Mouse (Mus musculus) kidney, postnatal 0 days (tissue): ENCODE results near the gene Grm2. TPM values are rescaled to one million over a fixed set of nuclear protein-coding genes. Genes with fewer than 3 reads are reported as not detected.

Source experiments
- ATAC-seq: fragments of 200-750 bp; cut with Nextera tagmentation; replicated peaks from 2 replicates; pipeline ENCODE4 v1.8.0; 2017; ENCODE audit warnings: low read depth, moderate number of reproducible peaks, moderate TSS enrichment, moderate library complexity; ENCODE audit not compliant: low FRiP score
- DNase-seq: peaks from one replicate; pipeline ENCODE4 v3.0.0-alpha.2; 2016; ENCODE audit warnings: low spot score
- H3K27ac ChIP-seq: fragments of 300-500 bp; sonication (generic); 2 replicates; pipeline ENCODE4 v1.5.1; 2014; ENCODE audit warnings: mild to moderate bottlenecking
- H3K27me3 ChIP-seq: fragments of 300-500 bp; sonication (generic); 2 replicates; pipeline ENCODE4 v1.6.1; 2014; ENCODE audit warnings: low read length, mixed read lengths; ENCODE audit not compliant: insufficient read depth
- H3K36me3 ChIP-seq: fragments of 300-500 bp; sonication (generic); 2 replicates; pipeline ENCODE4 v1.6.1; 2014; ENCODE audit warnings: low read length, mixed read lengths; ENCODE audit not compliant: insufficient read depth
- H3K4me1 ChIP-seq: fragments of 300-500 bp; sonication (generic); replicated peaks from 2 replicates; pipeline ENCODE4 v1.6.1; 2014; ENCODE audit warnings: antibody characterized with exemption, low read length, mixed read lengths; ENCODE audit not compliant: insufficient read depth
- H3K4me2 ChIP-seq: fragments of 300-500 bp; sonication (generic); 2 replicates; pipeline ENCODE4 v1.6.1; 2014; ENCODE audit warnings: mild to moderate bottlenecking, low read length, moderate library complexity, mixed read lengths
- H3K4me3 ChIP-seq: fragments of 300-500 bp; sonication (generic); replicated peaks from 2 replicates; pipeline ENCODE4 v1.5.1; 2014; ENCODE audit warnings: low read depth, low read length
- H3K9ac ChIP-seq: fragments of 300-500 bp; sonication (generic); 2 replicates; pipeline ENCODE4 v1.6.1; 2014; ENCODE audit warnings: low read depth, low read length
- H3K9me3 ChIP-seq: fragments of 300-500 bp; sonication (generic); replicated peaks from 2 replicates; pipeline ENCODE4 v1.6.1; 2016; ENCODE audit warnings: low read length, inconsistent platforms, mixed read lengths
- CTCF ChIP-seq: IDR thresholded peaks from 2 replicates; pipeline ENCODE4 v1.5.1; 2016; ENCODE audit warnings: antibody characterized with exemption, low read depth, mild to moderate bottlenecking, moderate library complexity
- WGBS: fragments of 180-500 bp; shearing (Covaris S2); extraction: QIAGEN DNeasy Blood & Tissue Kit; methylation state at CpG from one replicate; pipeline ENCODE4 v1.1.7; 2014; 5-methylcytosine and 5-hydroxymethylcytosine counted together
- polyA plus RNA-seq: library from polyadenylated mRNA; unstranded; fragments of >200 nt; fragmentation: Nextera tagmentation; extraction: Ambion mirVana; gene quantifications from 2 replicates; pipeline ENCODE4 v1.2.1, GENCODE M21; 2015

The Grm2 gene
- polyA plus RNA-seq, 1 experiment from 2014 or later: not detected

GRCm38 (mm10) chr9:106675480-106675879, 19.6 kb upstream of the Grm2 start:
- H3K27me3 ChIP-seq: no peaks in the 10 kb centered on the region
- peak; percentile 79; the same call in 1 of the 2 replicates for ATAC-seq
- no peak overlapping the region for H3K4me2 ChIP-seq
- no peak overlapping the region for H3K4me3 ChIP-seq
- no peak overlapping the region for H3K27ac ChIP-seq
- 3% methylated on average over 1 of the region's 1 CpGs for WGBS
- H3K36me3 ChIP-seq: peaks cover 52% of the 10 kb centered on the region
- peak; percentile 94 for TF ChIP-seq CTCF
- peak; percentile 87 for DNase-seq
- no peak overlapping the region for H3K9ac ChIP-seq
- H3K9me3 ChIP-seq: no peaks in the 10 kb centered on the region
- no peaks in the 10 kb centered on the region for H3K4me1 ChIP-seq

GRCm38 (mm10) chr9:106673860-106674259, 18.0 kb upstream of the Grm2 start:
- no peak for TF ChIP-seq CTCF
- Histone ChIP-seq H3K9me3 (no peaks in the 10 kb centered on the region), H3K9ac (no peak overlapping the region), H3K27ac (no peak overlapping the region), H3K36me3 (peaks cover 45% of the 10 kb centered on the region), H3K4me3 (no peak overlapping the region), H3K27me3 (no peaks in the 10 kb centered on the region), H3K4me1 (no peaks in the 10 kb centered on the region), H3K4me2 (no peak overlapping the region)
- WGBS: 92% methylated on average over 2 of the region's 2 CpGs
- ATAC-seq (no peak), DNase-seq (no peak)

- no peak for DNase-seq
- no peak overlapping the region for H3K4me3 ChIP-seq
- no peak overlapping the region for H3K4me2 ChIP-seq
- H3K27ac ChIP-seq: no peak overlapping the region
- no peaks in the 10 kb centered on the region for H3K9me3 ChIP-seq
- no peaks in the 10 kb centered on the region for H3K4me1 ChIP-seq
- H3K27me3 ChIP-seq: no peaks in the 10 kb centered on the region
- no peak for ATAC-seq
- H3K36me3 ChIP-seq: peaks cover 57% of the 10 kb centered on the region
- WGBS: 88% methylated on average over 6 of the region's 6 CpGs
- TF ChIP-seq CTCF: no peak
- H3K9ac ChIP-seq: no peak overlapping the region
Measured at GRCm38 (mm10) chr9:106664856-106665255, 9.0 kb upstream of the Grm2 start.

- WGBS: 75% methylated on average over 4 of the region's 4 CpGs
Measured at GRCm38 (mm10) chr9:106664433-106664832, 8.6 kb upstream of the Grm2 start.

DNA sequence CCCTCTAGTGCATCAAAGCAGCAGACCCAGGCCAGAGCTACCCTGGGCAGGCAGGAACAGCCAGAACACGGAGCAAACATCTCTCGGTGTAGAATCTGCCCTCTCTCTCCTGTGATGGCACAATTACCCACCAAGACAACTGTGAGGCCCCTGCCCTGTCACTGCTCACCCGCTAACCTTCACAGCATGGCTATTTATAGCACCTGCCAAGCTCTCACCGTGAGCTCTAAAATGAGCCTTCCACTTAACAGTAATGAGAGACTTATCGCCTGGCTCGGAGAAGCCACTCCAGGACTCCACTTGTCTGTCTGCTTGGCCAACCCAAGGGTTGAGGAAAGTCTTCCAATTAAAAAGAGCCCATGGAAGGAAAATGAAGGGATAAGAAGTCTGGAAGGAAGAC, 7.3 kb upstream of the Grm2 start:
- H3K4me1 ChIP-seq: no peaks in the 10 kb centered on the region
- H3K9me3 ChIP-seq: no peaks in the 10 kb centered on the region
- WGBS: 68% methylated on average over 6 of the region's 6 CpGs
- no peaks in the 10 kb centered on the region for H3K27me3 ChIP-seq
- no peak overlapping the region for H3K9ac ChIP-seq
- DNase-seq (no peak), ATAC-seq (no peak)
- no peak for TF ChIP-seq CTCF
- no peak overlapping the region for H3K4me2 ChIP-seq
- no peak overlapping the region for H3K4me3 ChIP-seq
- no peak overlapping the region for H3K27ac ChIP-seq
- peaks cover 63% of the 10 kb centered on the region for H3K36me3 ChIP-seq

More at GRCm38 (mm10) chr9:106664433-106664832, 8.6 kb upstream of the Grm2 start:
- Histone ChIP-seq H3K36me3 (peaks cover 60% of the 10 kb centered on the region), H3K4me2 (no peak overlapping the region), H3K9me3 (no peaks in the 10 kb centered on the region), H3K9ac (no peak overlapping the region), H3K4me1 (no peaks in the 10 kb centered on the region), H3K4me3 (no peak overlapping the region), H3K27ac (no peak overlapping the region), H3K27me3 (no peaks in the 10 kb centered on the region)
- TF ChIP-seq CTCF: no peak
- DNase-seq (no peak), ATAC-seq (no peak)

- peaks cover 51% of the 10 kb centered on the region for H3K36me3 ChIP-seq
- 91% methylated on average over 1 of the region's 1 CpGs for WGBS
Measured at GRCm38 (mm10) chr9:106659935-106660334, 4.1 kb upstream of the Grm2 start.

DNA sequence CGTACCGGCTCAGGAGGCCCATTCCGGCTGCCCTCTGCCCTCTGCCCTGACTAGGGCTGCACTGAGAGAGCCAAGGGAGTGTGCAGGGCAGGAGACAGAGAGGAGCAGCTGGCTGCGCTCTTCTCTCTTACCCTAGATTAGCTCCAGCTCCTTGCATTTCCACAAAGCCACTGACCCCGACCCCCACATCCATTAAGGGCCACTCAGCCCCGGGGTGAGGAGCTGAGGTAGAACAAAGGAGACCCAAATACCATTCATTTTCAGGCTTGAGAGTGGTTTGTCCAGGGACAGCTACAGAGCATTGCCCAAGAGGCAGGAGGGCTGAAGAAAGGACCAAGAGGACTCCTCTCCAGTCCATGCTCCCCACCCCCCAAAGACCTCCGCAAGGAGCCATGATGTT, 3.6 kb upstream of the Grm2 start:
- no peak for ATAC-seq
- H3K27ac ChIP-seq: no peak overlapping the region
- H3K36me3 ChIP-seq: peaks cover 51% of the 10 kb centered on the region
- H3K4me2 ChIP-seq: no peak overlapping the region
- no peaks in the 10 kb centered on the region for H3K9me3 ChIP-seq
- H3K4me1 ChIP-seq: peaks cover 7% of the 10 kb centered on the region; the same call in 1 of the 2 replicates
- no peak overlapping the region for H3K9ac ChIP-seq
- no peak for TF ChIP-seq CTCF
- DNase-seq: no peak
- WGBS: 71% methylated on average over 7 of the region's 7 CpGs
- H3K27me3 ChIP-seq: peaks cover 4% of the 10 kb centered on the region; the same call in 1 of the 2 replicates
- no peak overlapping the region for H3K4me3 ChIP-seq

More at GRCm38 (mm10) chr9:106659935-106660334, 4.1 kb upstream of the Grm2 start:
- no peak overlapping the region for H3K4me2 ChIP-seq
- H3K4me1 ChIP-seq: peaks cover 7% of the 10 kb centered on the region; the same call in 1 of the 2 replicates
- H3K9ac ChIP-seq: no peak overlapping the region
- peaks cover 4% of the 10 kb centered on the region; the same call in 1 of the 2 replicates for H3K27me3 ChIP-seq
- no peak for ATAC-seq
- H3K4me3 ChIP-seq: no peak overlapping the region
- DNase-seq: no peak
- H3K9me3 ChIP-seq: no peaks in the 10 kb centered on the region
- TF ChIP-seq CTCF: no peak
- H3K27ac ChIP-seq: no peak overlapping the region
